Mouse (Mus musculus) spleen, adult 18-20 months (tissue): ENCODE results near the gene Agap2.
"Not testable (repeated sequence)": the region's sequence is repeated elsewhere in the genome, so short reads cannot be mapped to it uniquely, and the experiment has no call there.

Experiments
- DNase-seq, 2 experiments: peaks; one replicate each; pipeline ENCODE4 v3.0.0; 2022; ENCODE audit warnings: mixed read lengths in 2 of 2

The Agap2 gene

GRCm38 (mm10) chr10:127059968-127060916 is 14.8 kb upstream of the Agap2 start, which contains the start of gene March9:
March9 (minus strand) TSS chr10:127060184.
- DNase-seq, result peak; percentile 76 to 77

GRCm38 (mm10) chr10:127061085-127061484 is 14.0 kb upstream of the Agap2 start:
- DNase-seq, result peak in 1 of 2 experiments; percentile 3

- no peak for DNase-seq
These were observed 13.6 kb upstream of the Agap2 start for GRCm38 (mm10) chr10:127061513-127061912.

- DNase-seq, result not testable (repeated sequence)
These were observed 13.0 kb upstream of the Agap2 start for GRCm38 (mm10) chr10:127062101-127062500.

- no peak for DNase-seq
These were observed 12.6 kb upstream of the Agap2 start for GRCm38 (mm10) chr10:127062503-127062902.

GRCm38 (mm10) chr10:127063239-127063872 is 11.7 kb upstream of the Agap2 start, which contains the start of gene Cdk4:
Cdk4 (plus strand) TSS chr10:127063534.
- peak; percentile 97 to 98 for DNase-seq

GRCm38 (mm10) chr10:127063913-127064870 is 10.9 kb upstream of the Agap2 start:
- no peak for DNase-seq

- peak in 1 of 2 experiments; percentile 6 for DNase-seq
These were observed 9.1 kb upstream of the Agap2 start for GRCm38 (mm10) chr10:127065981-127066380.

- DNase-seq, result peak in 1 of 2 experiments; percentile 4
These were observed 8.5 kb upstream of the Agap2 start for GRCm38 (mm10) chr10:127066519-127067018.

- DNase-seq, result peak in 1 of 2 experiments; percentile 3
These were observed 6.6 kb upstream of the Agap2 start for GRCm38 (mm10) chr10:127068360-127069038.

GRCm38 (mm10) chr10:127069281-127070189 is 5.5 kb upstream of the Agap2 start:
- no peak for DNase-seq

- DNase-seq, result peak; percentile 50 to 58
These were observed 4.6 kb upstream of the Agap2 start, which contains the start of gene Tspan31 for GRCm38 (mm10) chr10:127070190-127071121. Tspan31 (minus strand) TSS chr10:127070264.

- no peak for DNase-seq
These were observed 3.9 kb upstream of the Agap2 start for GRCm38 (mm10) chr10:127071203-127071602.

- DNase-seq, result not testable (repeated sequence)
These were observed 2.8 kb upstream of the Agap2 start for GRCm38 (mm10) chr10:127072270-127072669.

- DNase-seq, result not testable (repeated sequence)
These were observed 2.1 kb upstream of the Agap2 start for GRCm38 (mm10) chr10:127072969-127073368.

- no peak for DNase-seq
These were observed 1.1 kb upstream of the Agap2 start for GRCm38 (mm10) chr10:127073981-127074380.

- no peak for DNase-seq
These were observed 567 bp downstream of the Agap2 start for GRCm38 (mm10) chr10:127075651-127076050.

GRCm38 (mm10) chr10:127076082-127076481 is 998 bp downstream of the Agap2 start:
- peak; percentile 40 to 55 for DNase-seq

GRCm38 (mm10) chr10:127077515-127077914 is 2.4 kb downstream of the Agap2 start:
- DNase-seq, result no peak
